Mouse (Mus musculus): ENCODE results near the gene Mcat.

GRCm38 (mm10) chr15:83539905-83540304 is 23.7 kb downstream of the Mcat start:
- TF ChIP-seq CTCF (IDR thresholded peaks at IDR 0.05; ENCODE audit: low read depth) (no peak), EP300 (optimal IDR thresholded peaks at IDR 0.05) (no peak)

All from stomach, postnatal 0 days (tissue).